Mouse (Mus musculus) layer of hippocampus, adult 2 months (tissue): ENCODE results near the gene Spem1. TPM values are rescaled to one million over a fixed set of nuclear protein-coding genes. Genes with fewer than 3 reads are reported as not detected.
"Not testable (repeated sequence)": the region's sequence is repeated elsewhere in the genome, so short reads cannot be mapped to it uniquely, and the experiment has no call there.

Experiments
- DNase-seq, 2 experiments: peaks; one replicate each; pipeline ENCODE4 v3.0.0; 2022; ENCODE audit warnings: low spot score in 2 of 2
- H3K27ac ChIP-seq: fragments of 200-600 bp; 2 replicates; pipeline ENCODE4 v1.8.1; 2022
- H3K4me3 ChIP-seq: fragments of 200-600 bp; 2 replicates; pipeline ENCODE4 v1.8.1; 2022; ENCODE audit warnings: mild to moderate bottlenecking
- CTCF ChIP-seq: fragments of 200-600 bp; conservative IDR thresholded peaks from 2 replicates; pipeline ENCODE4 v1.8.1; 2022; ENCODE audit warnings: antibody characterized with exemption, mild to moderate bottlenecking, moderate library complexity
- long read RNA-seq, 2 experiments: library from polyadenylated mRNA; stranded (forward); transcript quantifications; one replicate each; pipeline ENCODE4 v2.0.0; 2021; ENCODE audit warnings: borderline mapping rate in 2 of 2
- total RNA-seq, 2 experiments: library from RNA; stranded (reverse); gene quantifications; 2 replicates each; pipeline ENCODE4 v1.2.3; 2021

Gene Spem1
- under 1 TPM; 0.34 to 0.49 TPM for total RNA-seq
- long read RNA-seq, experiment 1 = 0 reads
- long read RNA-seq, experiment 2 = 0 reads

DNA sequence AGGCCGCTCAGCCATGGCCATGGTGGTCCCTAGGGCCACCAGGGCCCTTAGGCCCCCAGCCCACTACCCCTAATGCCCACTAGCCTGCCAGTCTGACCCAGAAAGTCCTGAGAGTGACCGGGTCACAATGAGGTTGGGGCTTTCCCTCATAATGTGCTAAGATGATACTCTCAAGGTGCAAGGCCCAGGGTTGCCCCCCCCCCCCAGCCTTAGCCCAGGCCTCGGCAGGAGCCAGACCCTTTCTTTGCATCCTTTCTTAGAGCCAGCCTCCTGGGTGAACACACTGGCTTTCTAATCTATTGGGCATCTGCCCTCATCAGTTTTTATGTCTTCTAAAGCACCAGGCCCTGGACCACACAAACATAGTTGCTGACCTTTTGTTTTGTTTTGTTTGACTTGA, at the start of gene Spem1:
TSS of gene Spem1 (minus strand) at position 101 of the 400 bp plus-strand sequence.
- H3K4me3 ChIP-seq = no peak within 1 kb of the TSS
- H3K27ac ChIP-seq = no peak within 1 kb of the TSS
- DNase-seq = no peak
- no peak for TF ChIP-seq CTCF

DNA sequence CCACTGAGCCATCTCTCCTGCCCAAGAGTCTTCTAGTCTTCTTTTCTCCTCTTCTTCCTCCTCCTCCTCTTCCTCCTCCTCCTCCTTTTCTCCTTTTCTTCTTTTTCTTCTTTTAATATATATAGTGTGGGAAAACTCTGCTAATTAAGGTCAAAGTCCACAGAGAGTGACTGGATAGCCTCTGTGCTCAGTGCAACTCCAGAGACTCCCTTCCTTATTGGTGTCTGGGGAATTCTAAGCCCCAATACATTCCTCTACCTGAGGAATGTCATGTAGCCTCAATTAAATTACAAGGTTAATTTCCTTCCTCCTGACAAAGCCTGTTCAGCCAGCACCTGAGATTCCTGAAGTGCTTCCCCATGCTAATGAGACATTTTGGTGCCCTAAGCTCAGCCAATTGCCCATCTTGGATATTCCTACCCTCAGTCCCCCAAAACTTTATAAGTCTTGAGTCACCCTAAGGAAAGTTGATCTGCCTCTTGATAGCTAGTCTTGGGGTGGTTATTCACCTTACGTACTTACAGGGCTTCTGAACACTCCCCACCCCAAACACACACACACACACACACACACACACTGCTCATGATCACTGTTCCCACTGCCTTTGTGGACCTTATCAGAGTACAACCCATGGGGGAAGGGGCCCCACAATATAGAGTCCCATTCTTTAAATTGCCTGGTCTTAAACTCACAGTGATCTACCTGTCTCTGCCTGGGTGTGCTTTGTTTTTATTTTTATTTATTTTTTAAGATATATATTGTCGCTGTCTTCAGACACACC, 48.5 kb upstream of the Spem1 start:
- no peak overlapping the region for H3K4me3 ChIP-seq
- no peak for DNase-seq
- TF ChIP-seq CTCF = no peak
- H3K27ac ChIP-seq = no peak overlapping the region

DNA sequence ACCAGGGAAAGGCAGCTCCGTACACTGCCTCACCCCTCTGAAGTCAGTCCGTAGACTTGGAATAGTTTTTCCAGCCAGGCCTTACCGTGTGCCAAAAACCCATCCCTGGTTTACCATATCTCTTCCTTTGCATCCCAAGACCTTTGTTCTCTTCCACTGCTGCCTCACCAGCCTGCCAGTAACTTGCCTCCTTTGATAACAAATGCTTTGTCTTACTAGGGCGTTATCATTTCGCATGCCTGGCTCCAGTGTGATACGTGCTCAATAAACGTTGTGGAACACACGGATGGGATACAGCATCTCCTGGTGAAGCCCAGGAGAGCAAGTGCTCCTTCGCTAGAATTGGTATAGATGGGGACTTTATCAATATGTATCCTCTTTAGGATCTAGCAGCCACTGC, 45.4 kb upstream of the Spem1 start:
- no peak for TF ChIP-seq CTCF
- Histone ChIP-seq H3K27ac (no peak overlapping the region), H3K4me3 (no peak overlapping the region)
- no peak for DNase-seq

DNA sequence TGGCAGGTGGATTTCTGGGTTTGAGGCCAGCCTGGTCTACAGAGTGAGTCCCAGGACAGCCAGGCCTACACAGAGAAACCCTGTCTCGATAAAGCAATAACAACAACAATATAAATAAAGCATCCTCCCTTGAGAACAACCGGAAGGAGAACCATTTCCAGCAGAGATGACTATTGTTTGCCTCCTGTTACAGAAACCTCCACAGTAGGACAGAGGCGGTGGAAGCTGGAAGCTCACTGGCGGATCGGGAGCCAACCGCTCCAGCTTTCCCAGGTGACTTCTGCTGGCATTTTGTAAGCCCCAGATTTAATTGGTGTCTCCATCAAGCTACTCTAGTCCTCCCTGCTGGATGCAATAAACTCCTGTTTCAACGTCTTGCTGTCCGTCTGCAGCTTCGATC, 43.6 kb upstream of the Spem1 start:
- DNase-seq = no peak
- TF ChIP-seq CTCF = no peak
- no peak overlapping the region for H3K4me3 ChIP-seq
- H3K27ac ChIP-seq = no peak overlapping the region

DNA sequence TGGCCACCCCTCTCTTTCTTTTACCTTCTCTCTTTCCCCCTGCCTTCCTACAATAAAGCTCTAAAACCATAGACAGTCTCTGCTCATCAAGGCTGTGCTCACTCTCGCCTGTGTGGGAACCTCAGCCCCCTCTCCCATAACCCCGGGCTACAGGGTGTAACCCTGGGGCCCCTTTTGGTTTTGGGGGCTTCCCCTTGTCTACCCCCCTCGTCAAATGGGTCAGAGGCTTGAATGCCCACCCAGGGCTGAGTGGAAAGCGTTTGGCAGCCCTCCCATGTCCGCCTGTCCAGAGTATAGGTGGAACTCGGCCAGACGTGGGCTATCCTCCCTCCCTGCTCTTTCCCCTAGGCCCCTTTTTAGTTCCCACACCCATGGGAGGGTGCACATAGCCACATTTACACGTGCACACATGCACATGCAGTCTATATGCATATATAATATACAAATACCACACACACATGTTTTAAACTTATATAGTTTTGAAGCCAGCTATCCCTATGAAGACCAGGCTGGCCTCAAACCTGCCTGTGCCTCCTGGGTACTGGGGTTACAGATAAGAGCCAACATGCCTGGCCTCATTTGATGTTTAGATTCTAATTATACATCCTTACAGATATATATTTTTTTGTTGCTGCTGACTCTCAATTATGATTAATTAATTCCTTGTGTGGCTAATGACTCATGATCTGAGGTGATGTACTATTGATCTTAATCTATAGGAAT, 42.3 kb upstream of the Spem1 start:
- TF ChIP-seq CTCF = no peak
- no peak overlapping the region for H3K27ac ChIP-seq
- DNase-seq = no peak

DNA sequence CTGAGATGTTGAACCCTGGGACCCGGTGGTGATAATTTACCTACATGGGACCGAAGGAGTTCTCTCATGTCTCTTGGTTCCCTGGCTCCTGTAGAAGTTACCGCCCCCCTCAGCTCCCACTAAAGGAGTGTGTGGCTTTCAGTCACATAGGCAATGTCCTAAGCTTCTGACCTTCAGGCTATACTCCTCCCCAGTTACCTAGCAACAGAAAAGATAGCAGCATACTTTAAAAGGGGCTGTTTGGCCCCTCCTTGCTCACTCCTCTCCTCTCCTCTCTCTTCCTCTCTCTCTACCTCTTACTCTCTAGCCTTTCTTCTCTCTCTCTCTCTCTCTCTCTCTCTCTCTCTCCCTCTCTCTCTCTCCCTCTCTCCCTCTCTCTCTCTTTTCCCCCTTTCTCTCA, 41.7 kb upstream of the Spem1 start:
- H3K4me3 ChIP-seq, DNase-seq, H3K27ac ChIP-seq: not testable (repeated sequence)

More for the DNA sequence above, 42.3 kb upstream of the Spem1 start:
- no peak overlapping the region for H3K4me3 ChIP-seq

DNA sequence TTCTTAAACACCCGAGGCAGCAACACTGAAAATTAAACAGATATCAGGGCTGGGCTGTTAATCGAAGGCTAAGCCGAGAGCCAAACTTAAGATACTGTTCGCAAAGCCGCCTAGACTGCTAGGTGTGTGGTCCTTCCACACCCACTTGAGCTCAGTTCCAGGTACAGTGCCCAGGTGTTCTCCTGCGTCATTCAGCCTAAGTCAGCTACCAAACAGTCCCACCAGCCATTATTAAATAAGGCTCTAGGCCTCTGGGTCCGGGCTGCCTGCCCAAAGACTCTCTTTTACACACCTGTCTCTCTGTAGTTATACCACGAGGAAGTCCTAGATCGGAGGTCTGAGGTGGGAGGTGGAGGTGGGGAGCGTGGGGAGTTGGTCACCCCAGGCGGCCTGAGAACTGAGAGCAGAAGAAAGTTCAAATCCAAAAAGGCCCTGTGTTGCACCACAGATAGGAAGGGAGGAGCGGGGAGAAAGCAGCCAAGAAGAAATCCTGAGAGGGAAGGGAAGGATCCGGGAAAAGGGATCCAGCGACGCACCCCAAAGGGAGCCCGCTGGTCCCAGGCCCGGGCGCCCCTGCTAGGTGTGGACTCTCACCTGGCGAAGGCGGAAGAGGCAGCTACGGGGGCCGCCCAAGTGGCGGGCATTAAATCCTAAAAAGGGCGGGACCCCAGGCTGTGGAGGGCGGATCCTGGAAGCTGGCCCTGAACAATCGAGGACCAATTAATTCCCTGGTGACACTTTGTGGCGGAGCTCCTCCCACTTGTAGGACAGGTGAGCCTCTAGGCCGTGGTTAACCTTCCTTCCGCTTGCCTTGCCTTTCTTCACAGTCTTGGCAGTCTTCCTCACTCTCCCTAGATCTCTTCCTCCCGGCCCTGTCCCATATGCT, 36.4 kb upstream of the Spem1 start, which contains the start of gene Tnk1:
TSS of gene Tnk1 (minus strand) at position 618 of the 886 bp plus-strand sequence.
- H3K4me3 ChIP-seq = no peak within 1 kb of the TSS
- DNase-seq = no peak
- no peak for TF ChIP-seq CTCF
- no peak within 1 kb of the TSS for H3K27ac ChIP-seq

DNA sequence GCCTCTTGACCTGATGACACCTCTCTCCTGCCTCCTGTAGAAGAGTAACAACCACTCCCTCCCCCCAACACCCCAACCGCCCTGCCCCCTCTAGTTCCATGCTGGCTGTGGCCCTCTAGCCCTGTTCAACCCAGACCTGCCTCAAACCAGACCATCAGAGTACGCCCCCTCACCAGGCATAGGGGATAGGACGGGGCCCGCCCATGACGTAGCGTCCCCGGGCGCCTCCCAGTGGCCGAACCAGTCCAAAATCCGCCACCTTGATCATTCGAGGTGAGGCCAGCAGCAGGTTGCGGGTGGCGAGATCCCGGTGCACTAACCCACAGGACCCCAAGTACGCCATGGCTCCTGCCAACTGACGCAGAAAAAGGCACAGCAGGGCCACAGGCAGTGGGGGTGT, 33.4 kb upstream of the Spem1 start:
- DNase-seq = no peak
- no peak overlapping the region for H3K27ac ChIP-seq
- H3K4me3 ChIP-seq = no peak overlapping the region
- TF ChIP-seq CTCF = peak; percentile 68

DNA sequence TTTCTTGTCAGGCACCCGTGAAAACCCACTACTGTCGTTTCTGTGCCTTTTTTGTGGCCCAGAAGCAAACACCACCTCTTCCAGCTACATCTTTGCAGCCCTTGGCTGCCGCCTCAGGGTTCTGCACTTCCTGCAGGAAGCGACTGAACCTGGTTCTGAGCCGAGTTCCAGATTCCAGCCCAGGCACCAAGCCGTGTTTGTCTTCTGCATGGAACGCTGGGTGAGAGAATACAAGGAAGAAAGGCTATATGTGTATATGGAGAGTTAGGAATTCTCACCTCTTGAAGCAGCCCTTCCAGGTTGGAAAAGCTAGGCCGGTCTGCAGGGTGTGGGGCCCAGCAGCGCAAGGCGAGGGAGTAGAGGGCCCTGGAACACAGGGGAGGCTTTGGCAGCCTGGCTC, 32.7 kb upstream of the Spem1 start:
- no peak for TF ChIP-seq CTCF
- Histone ChIP-seq H3K4me3 (no peak overlapping the region), H3K27ac (no peak overlapping the region)
- no peak for DNase-seq

DNA sequence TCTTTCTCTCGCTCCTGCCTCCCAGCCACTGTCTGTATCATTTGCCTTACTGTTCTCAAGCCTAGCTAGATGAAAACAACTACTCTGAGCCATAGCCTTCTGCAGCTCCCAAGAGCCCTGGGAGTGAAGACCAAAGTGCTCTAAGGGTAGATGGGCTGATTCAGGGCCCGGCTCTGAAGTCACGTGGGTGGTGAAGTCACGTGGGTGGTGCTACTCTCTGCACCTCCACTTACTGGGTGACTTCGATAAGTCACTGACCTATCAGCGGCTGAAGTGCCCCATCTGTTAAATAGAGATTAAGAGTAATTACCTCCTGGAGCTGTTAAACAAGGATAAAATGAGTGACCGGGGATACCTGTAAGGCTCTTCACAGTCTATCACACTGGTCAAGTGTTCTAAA, 32.0 kb upstream of the Spem1 start:
- no peak for TF ChIP-seq CTCF
- H3K27ac ChIP-seq = no peak overlapping the region
- no peak for DNase-seq
- H3K4me3 ChIP-seq = no peak overlapping the region

DNA sequence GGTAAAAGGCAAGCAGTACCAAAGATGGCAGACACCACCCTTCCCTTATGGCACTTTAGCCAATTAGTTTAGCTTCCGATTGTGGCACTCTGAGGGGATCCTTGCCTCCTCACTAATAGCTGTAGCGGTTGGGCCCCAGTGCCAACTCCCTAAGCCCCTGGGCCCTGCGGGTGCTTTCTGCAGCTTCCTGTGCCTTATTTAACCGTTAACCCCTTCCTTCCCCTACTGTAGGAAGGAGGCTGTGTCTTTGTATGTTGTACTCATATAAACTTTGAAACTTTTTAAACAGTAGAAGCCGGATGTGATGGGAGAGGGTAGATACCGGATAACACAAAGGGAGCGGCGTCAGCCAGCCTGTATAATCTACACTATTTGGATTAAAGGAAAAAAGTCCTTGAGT, 28.8 kb upstream of the Spem1 start:
- no peak overlapping the region for H3K4me3 ChIP-seq
- no peak for TF ChIP-seq CTCF
- no peak for DNase-seq

DNA sequence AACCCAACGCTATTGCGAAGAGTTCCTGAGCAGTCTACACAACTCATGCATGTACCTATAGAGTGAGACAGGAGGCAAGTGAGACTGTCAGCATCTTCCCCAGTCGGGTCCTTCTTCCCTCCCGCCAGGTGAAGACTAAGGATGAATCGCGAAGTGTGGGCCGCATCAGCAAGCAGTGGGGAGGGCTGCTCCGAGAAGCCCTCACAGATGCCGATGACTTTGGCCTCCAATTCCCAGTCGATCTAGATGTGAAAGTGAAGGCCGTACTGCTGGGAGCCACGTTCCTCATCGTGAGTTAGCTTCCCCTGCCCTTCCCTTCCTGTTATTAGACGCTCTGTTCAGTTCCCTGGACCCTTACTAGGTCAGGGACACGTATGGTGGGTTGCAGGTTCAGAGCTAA, 27.9 kb upstream of the Spem1 start:
- no peak for TF ChIP-seq CTCF
- DNase-seq = no peak
- Histone ChIP-seq H3K27ac (no peak overlapping the region), H3K4me3 (no peak overlapping the region)

More for the DNA sequence above, 28.8 kb upstream of the Spem1 start:
- no peak overlapping the region for H3K27ac ChIP-seq

DNA sequence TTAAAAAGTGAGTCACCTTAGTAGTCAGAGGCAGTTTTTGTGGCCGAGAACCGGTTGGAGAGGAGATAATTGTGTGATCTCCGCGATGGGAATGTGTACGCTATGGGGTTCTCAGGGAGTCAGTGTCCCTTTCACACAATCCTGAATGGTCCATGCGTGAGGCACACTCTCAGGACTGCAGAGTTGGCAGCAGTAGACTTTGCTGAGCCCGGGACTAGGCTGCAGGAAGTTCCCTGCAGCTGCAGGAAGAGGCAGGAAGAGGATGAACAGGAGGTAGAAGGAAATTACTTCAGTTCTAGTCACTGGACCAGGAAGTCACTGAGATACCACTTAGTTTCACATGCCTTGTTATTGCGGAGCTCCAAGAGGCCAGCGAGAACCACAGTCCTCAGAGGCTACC, 27.1 kb upstream of the Spem1 start:
- no peak for TF ChIP-seq CTCF
- DNase-seq = no peak
- no peak overlapping the region for H3K4me3 ChIP-seq
- no peak overlapping the region for H3K27ac ChIP-seq
